Mouse (Mus musculus) bone marrow macrophage, adult 2 months (primary cell): ENCODE results near the gene Morn1. TPM values are rescaled to one million over a fixed set of nuclear protein-coding genes. Genes with fewer than 3 reads are reported as not detected.

ENCODE experiments used
- H3K27ac ChIP-seq: 2 replicates; pipeline ENCODE4 v1.5.1; 2012; ENCODE audit warnings: low read depth, low read length; ENCODE audit not compliant: insufficient read depth
- H3K4me1 ChIP-seq: 2 replicates; pipeline ENCODE4 v1.6.1; 2012; ENCODE audit warnings: low read length; ENCODE audit not compliant: control insufficient read depth, insufficient read depth
- H3K4me3 ChIP-seq: 2 replicates; pipeline ENCODE4 v1.5.1; 2012; ENCODE audit warnings: mild to moderate bottlenecking, low read length, moderate library complexity; ENCODE audit not compliant: insufficient read depth
- CTCF ChIP-seq: IDR thresholded peaks from 2 replicates; pipeline ENCODE4 v1.5.1; 2012; ENCODE audit warnings: low read depth, mild to moderate bottlenecking, low read length, moderate library complexity
- POLR2A ChIP-seq: IDR thresholded peaks from 2 replicates; pipeline ENCODE4 v1.6.1; 2012; ENCODE audit warnings: mild to moderate bottlenecking, low read depth, low read length, borderline replicate concordance
- polyA plus RNA-seq: library from polyadenylated mRNA; stranded (reverse); fragments of >200 nt; gene quantifications from 2 replicates; pipeline ENCODE4 v1.2.4, GENCODE M21; 2012; ENCODE audit not compliant: missing spikeins, insufficient read depth, insufficient read length

Gene Morn1
- polyA plus RNA-seq, 1 experiment = 2.5 TPM

DNA sequence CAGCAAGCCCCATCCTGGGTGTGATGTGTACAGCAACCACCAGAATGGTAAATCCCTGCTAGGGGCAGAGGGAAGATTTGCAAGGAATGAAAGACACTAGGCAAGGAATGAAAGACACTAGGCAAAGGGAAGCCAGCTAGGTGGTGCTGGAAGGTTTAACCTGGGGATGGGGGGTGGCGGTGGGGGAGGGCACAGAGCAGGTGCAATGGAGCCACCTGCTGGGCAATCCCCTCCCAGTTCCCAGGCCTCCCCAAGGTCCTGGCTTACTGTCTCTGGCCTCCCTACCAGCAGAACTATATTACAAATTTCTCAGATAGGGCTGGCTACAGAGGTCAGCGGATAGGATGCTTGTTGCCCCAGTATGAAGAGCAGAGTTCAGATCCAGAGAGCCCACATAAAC lies 21.9 kb upstream of the Morn1 start:
- no peak overlapping the region for H3K4me3 ChIP-seq

DNA sequence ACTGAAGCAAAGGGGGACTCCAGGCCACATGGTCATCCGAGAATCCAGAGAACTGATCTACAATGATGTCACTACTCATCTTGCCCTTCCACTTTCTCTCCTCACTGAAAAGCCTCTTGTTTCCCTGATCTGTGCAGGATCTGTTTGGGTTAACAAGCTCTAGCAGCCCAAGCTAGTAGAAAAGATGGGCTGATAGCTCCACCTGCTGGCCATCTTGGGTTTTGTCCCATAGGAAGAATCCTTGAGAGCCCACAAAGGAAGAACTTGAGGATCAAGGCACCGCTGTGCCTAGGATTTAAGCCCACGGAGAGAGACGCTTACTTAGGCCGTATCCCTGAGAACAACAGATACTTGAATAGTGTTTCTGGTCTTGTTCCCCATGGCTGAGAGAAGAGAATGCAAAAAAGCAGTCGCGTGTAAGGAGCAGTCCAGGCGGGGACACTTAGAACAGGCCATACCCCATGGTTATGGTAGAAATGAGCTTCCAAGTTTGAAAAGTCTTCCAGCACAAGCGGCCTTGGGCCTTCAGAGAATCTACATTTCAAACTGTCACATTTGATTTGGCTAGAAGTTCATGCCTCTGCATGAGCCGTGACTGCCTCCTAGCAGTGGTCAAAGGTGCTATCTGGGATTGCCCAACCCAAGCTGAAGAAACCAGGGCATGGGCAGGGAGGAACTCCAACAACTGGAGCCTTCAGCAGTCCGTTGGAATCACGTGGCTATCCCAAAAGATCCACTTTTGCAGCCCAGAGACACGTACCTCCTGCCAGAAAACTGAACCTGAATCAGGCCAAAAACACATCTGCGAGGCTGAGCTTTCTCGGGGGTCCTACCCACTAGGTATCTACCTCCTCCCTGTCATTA lies 20.2 kb upstream of the Morn1 start:
- Histone ChIP-seq H3K4me3 (peak overlapping the region; percentile 56), H3K4me1 (peaks cover 16% of the 10 kb centered on the region), H3K27ac (peak overlapping the region; percentile 20; the same call in 1 of the 2 replicates)
- 0 out of 2 replicates have a peak, but pooled peaks have one; percentile 41 for TF ChIP-seq CTCF
- TF ChIP-seq POLR2A = no peak

More for the DNA sequence above, 21.9 kb upstream of the Morn1 start:
- Histone ChIP-seq H3K27ac (no peak overlapping the region), H3K4me1 (peaks cover 13% of the 10 kb centered on the region)
- TF ChIP-seq CTCF (no peak), POLR2A (no peak)

DNA sequence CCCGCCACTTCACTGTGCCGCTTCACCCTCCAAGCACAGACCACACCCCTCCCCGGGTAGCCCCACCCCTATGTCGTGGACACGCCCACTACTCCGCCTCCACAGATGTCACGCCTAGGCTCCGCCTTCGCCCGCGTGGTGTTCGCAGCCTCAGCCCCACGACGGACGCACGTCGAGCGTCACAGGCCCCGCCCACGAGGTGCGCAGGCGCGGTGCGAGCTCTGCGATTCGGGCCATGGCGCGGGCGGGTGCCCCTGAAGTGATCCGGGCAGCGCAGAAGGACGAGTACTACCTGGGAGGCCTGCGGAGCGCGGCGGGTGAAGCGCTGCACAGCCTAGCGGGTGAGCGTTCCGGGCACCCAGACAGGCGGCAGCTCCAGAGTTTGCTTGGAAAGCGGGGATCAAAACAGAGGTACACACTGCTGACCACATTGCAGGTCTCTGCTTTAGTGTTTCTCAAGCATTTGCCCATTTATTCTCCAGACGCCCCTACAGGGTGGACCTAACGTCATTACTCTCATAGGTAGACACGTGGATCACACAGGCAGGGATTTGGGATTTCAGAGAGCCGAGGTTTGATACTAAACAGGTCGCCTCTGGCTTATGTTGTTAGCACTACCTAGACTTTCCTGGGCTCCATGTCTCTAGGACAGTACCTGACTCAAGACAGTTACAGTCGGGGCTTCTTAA lies 19.4 kb upstream of the Morn1 start, which contains the start of gene Pex10:
TSS of gene Pex10 (plus strand) at position 183 of the 689 bp plus-strand sequence.
- TF ChIP-seq CTCF = no peak
- no peak for TF ChIP-seq POLR2A
- Histone ChIP-seq H3K4me3 (peak within 1 kb of the TSS; percentile 93), H3K27ac (peak within 1 kb of the TSS; percentile 66), H3K4me1 (peaks cover 16% of the 10 kb centered on the region)

DNA sequence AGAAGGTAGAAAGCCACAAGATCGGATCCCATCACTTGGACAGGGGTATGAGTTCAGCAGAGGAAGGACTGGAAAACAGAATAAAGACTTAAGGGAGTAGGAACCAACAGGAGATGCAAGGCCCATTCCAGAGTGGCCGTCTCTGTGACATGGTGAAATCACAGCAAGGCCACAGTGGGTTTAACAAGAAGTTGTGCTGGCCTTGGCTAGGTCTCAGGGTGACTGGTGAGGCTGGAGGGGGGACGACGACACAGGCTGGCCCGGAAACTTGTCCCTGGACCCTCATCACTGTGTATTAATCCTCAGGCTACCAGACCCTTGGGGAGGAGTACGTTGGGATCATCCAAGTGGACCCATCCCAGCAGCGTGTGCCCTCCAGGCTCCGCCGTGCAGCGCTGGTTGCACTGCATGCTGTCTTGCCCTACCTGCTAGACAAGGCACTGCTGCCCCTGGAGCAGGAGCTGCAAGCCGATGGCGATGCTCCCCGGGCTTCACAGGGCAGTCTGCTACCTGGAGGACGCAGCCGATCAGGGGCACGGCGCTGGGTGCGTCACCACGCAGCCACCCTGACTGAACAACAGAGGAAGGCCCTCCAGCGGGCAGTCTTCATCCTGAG lies 17.9 kb upstream of the Morn1 start:
- H3K4me3 ChIP-seq = peak overlapping the region; percentile 93
- peak overlapping the region; percentile 66 for H3K27ac ChIP-seq
- peaks cover 16% of the 10 kb centered on the region for H3K4me1 ChIP-seq
- TF ChIP-seq CTCF = no peak
- TF ChIP-seq POLR2A = no peak

DNA sequence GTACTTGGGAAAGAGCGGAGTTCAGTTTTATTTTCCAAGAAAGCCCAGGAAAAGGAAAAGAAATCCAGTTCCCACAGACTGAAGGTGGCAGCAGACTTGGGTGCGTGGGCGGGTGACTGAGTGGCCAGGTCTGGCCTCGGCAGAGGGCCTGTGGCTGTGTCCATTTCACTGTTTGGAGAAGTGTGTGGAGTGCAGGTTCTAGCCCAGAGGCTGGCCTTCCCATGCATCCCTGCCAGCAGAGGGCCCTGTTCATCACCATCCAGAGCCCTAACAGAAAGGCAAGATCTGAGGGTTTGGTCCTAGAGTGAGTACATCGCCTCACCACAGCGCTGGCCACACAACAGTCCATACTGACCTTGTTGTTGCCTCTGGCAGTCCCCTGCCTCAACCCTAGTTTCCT lies 17.2 kb upstream of the Morn1 start:
- TF ChIP-seq CTCF (no peak), POLR2A (no peak)
- Histone ChIP-seq H3K27ac (no peak overlapping the region), H3K4me3 (peak overlapping the region; percentile 93; the same call in 1 of the 2 replicates), H3K4me1 (peaks cover 16% of the 10 kb centered on the region)

DNA sequence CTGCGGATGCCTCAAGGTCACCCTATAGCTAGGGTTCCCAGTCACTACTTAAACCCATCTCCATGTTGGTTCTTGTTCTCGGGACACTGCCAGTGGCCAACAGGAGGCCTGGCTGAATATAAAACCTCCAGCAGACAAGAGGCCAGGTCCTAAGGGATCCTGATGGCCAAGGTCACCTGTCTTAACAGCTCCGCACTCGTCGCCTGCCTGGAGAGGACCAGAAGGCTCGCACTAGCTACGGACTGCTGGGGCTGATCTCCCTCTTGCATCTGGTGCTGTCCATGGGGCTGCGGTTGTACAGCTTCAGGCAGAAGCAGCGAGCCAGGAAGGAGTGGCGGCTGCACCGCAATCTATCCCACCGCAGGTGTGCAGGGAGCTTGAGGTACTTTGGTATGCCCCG lies 16.2 kb upstream of the Morn1 start:
- Histone ChIP-seq H3K27ac (no peak overlapping the region), H3K4me3 (no peak overlapping the region), H3K4me1 (peaks cover 16% of the 10 kb centered on the region)
- TF ChIP-seq POLR2A = no peak
- TF ChIP-seq CTCF = no peak

DNA sequence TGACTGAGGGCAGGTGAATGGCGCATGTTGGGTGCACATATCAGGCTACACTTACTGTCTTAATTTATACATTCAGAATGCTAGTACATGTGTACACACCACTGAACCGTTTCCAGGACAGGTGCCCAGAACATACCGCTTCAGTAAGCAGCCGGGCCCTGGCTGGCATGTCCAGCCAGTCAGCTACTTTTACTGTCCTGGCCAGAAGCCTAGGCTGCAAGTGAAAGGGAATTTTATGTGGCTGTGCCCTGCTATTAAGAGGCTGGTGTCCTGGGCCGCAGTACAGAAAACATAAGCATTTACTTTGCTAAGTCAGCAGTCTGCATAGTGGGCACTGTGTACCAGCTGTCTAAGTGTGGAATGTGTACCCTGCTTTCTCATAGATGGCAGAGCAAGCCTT lies 15.5 kb upstream of the Morn1 start:
- no peak overlapping the region for H3K27ac ChIP-seq
- H3K4me3 ChIP-seq = no peak overlapping the region
- H3K4me1 ChIP-seq = peaks cover 14% of the 10 kb centered on the region
- no peak for TF ChIP-seq CTCF
- TF ChIP-seq POLR2A = no peak

DNA sequence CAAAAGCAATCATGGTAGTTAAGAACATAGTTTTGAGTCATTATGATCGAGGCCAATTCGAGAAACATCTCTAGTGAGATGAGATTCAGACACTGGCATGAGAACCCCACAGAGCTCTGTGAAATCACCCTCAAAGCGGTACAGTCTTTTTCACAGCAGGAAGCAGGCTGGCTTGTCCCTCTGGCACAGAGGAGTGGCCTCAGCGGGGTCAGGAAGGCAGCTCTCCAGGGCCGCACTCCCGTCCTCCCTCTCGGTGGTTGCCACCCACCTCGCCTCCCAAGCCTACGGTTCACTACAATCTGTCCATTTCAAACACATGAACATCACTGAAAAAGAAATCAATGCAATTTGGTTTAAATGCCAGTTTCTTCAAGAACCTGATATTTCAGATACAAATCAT lies 12.0 kb upstream of the Morn1 start:
- TF ChIP-seq CTCF (no peak), POLR2A (no peak)
- Histone ChIP-seq H3K4me3 (no peak overlapping the region), H3K27ac (no peak overlapping the region), H3K4me1 (peaks cover 4% of the 10 kb centered on the region; the same call in 1 of the 2 replicates)

DNA sequence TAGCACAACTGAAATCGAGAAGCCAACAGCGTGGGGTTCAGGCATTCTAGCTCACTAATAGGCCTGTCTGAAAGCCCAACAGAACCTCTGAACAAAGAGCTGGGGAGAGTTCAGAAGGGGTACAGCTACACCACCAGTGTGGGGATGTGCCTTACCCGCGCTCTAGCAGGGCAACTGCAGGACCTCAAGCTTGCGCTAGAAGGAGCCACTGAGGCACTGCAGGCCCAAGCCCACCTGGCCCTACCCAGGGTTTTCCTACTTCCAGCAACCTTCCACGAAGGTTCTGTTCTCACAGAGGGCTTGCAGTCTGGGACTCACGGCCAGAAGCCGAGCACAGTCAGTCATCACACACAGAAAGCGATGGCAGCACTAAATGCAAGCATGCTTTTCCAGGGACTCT lies 11.2 kb upstream of the Morn1 start:
- TF ChIP-seq CTCF (no peak), POLR2A (no peak)
- Histone ChIP-seq H3K4me1 (no peaks in the 10 kb centered on the region), H3K27ac (no peak overlapping the region)

DNA sequence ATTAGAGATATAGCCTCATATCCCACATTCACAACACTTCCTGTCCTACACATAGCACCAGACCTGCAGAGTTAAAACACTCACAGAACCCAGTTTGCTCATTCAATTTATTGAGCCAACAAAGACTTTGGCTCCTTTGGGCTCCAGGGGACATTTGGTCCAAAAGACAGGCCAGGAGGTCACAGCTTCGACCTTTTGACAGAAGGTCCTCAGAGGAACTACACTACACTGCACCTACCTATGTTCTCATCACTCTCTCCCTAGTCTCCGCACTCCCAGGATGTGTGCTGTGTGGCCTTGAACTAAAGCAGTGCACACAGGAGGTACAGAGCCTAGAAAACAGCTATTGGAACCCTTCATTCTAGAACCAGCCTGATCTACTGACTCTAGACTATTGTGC lies 10.6 kb upstream of the Morn1 start:
- Histone ChIP-seq H3K4me1 (no peaks in the 10 kb centered on the region), H3K27ac (no peak overlapping the region), H3K4me3 (no peak overlapping the region)
- no peak for TF ChIP-seq CTCF
- TF ChIP-seq POLR2A = no peak

More for the DNA sequence above, 11.2 kb upstream of the Morn1 start:
- no peak overlapping the region for H3K4me3 ChIP-seq
